Mouse (Mus musculus) forebrain, embryonic 11.5 days (tissue): ENCODE data around the gene Zfp951. TPM values are rescaled to one million over a fixed set of nuclear protein-coding genes. Genes with fewer than 3 reads are reported as not detected.

ENCODE experiments used
- polyA plus RNA-seq: library from polyadenylated mRNA; unstranded; fragments of >200 nt; fragmentation: Nextera tagmentation; extraction: Ambion mirVana; gene quantifications from 2 replicates; pipeline ENCODE4 v1.2.1, GENCODE M21; 2014

The Zfp951 gene
- polyA plus RNA-seq, 1 experiment from 2014 or later, result 2.7 TPM

Other genes starting within 250 kb of the Zfp951 start
- 0.07 and 0.48 TPM in 2 replicates for gene Abcg3, start 122.6 kb upstream of the Zfp951 start, polyA plus RNA-seq